Mouse (Mus musculus): ENCODE data around the gene Trappc12. TPM values are rescaled to one million over a fixed set of nuclear protein-coding genes. Genes with fewer than 3 reads are reported as not detected.

The Trappc12 gene
- polyA plus RNA-seq, 1 experiment = 22.0 TPM

DNA sequence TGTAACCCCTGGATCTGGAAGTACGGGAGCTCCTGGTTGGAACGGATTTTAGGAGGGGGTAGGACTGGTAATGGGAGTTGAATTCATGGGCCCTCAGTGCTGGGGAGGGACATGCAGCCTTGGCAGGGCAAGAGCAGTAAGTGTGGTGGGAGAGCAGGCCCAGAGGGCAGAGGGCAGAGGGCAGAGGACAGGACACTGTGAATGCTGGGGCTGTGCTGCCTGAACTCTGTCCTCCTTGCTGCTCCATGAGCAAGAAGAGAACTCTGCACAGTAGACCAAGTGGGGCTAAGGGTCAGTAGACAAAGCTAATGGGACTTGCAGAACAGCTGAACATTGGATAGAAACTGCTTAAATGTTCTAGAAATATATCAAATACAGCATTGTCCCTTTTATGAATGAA, 32.2 kb downstream of the Trappc12 start:
- no peaks in the 10 kb centered on the region for H3K4me1 ChIP-seq (ENCODE audit: control insufficient read depth, insufficient read depth, insufficient read length)
- WGBS = 93% methylated on average over 2 of the region's 2 CpGs
- DNase-seq (ENCODE audit: low read depth in 1 of 2, low spot score in 2 of 2) = no peak

DNA sequence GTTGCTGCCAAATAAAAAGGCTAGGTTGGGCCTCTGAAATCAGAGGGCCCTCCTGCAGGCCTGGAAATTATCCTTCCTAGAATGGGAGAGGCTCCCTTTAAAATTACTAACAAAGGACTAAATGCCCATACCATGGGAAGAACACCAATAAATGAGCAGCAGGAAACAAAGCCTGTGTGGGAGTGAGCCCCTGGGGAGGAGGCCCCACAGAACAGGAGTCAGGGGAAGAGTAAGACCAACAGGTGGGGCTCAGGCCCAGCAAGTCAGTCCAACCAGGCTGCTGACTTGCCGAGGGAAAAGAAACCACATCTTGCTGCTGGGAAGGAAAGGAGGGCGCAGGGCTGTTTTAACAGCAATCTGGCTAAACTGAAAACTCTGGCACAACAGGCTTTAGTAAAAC, 33.2 kb downstream of the Trappc12 start:
- Histone ChIP-seq H3K27me3 (ENCODE audit: control insufficient read depth, insufficient read depth, low read length) (no peaks in the 10 kb centered on the region), H3K4me3 (ENCODE audit: extremely low read depth, insufficient read depth, insufficient read length) (no peak overlapping the region), H3K27ac (ENCODE audit: insufficient read depth, low read length) (no peak overlapping the region), H3K36me3 (ENCODE audit: control insufficient read depth, insufficient read depth, low read length) (peaks cover 35% of the 10 kb centered on the region), H3K4me1 (ENCODE audit: control insufficient read depth, insufficient read depth, insufficient read length) (no peaks in the 10 kb centered on the region)
- WGBS = 85% methylated on average over 2 of the region's 2 CpGs
- TF ChIP-seq CTCF (IDR thresholded peaks at IDR 0.05; ENCODE audit: extremely low read depth, insufficient read depth, insufficient read length, insufficient replicate concordance) (no peak), POLR2A (IDR thresholded peaks at IDR 0.05; ENCODE audit: low read depth, low read length) (no peak)
- DNase-seq (ENCODE audit: low read depth in 1 of 2, low spot score in 2 of 2) = no peak

More for the DNA sequence above, 32.2 kb downstream of the Trappc12 start:
- H3K4me3 ChIP-seq (ENCODE audit: extremely low read depth, insufficient read depth, insufficient read length) = no peak overlapping the region
- TF ChIP-seq CTCF (IDR thresholded peaks at IDR 0.05; ENCODE audit: extremely low read depth, insufficient read depth, insufficient read length, insufficient replicate concordance) (no peak), POLR2A (IDR thresholded peaks at IDR 0.05; ENCODE audit: low read depth, low read length) (no peak)
- no peak overlapping the region for H3K27ac ChIP-seq (ENCODE audit: insufficient read depth, low read length)
- H3K27me3 ChIP-seq (ENCODE audit: control insufficient read depth, insufficient read depth, low read length) = no peaks in the 10 kb centered on the region
- peaks cover 31% of the 10 kb centered on the region for H3K36me3 ChIP-seq (ENCODE audit: control insufficient read depth, insufficient read depth, low read length)

DNA sequence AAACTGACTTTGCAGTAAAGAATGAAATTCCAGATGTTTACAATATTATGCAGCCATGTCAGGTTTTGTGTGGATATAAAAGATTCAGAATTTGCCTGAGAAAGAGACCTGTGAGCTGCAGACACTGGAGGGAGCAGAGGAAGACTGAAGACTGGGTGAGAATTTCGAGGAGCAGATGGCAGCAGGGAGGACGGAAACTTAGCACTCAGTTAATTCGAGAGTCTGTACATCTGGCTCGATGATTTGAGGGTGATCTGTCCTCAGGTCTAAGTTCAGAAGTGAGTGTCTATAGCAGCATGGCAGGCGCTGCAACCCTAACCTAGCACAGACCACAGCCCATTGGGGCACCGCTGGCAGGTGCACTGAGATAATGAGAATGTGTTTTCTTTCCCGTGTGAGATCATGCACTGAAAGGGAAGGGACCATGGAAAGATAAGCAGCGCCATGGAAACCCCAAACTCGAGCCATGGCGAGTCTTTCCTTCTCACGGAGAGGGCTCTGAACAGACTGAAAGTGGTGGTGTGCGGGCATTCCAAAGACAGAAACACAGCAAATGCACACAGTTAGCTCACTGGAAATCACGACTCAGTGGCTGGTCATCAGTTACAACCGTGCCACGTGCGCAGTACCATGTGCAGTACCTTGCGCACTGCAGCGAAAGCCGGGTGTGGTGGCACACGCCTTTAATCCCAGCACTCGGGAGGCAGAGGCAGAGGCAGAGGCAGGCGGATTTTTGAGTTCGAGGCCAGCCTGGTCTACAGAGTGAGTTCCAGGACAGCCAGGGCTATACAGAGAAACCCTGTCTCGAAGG, 35.2 kb downstream of the Trappc12 start:
- no peak overlapping the region for H3K27ac ChIP-seq (ENCODE audit: insufficient read depth, low read length)
- TF ChIP-seq POLR2A (IDR thresholded peaks at IDR 0.05; ENCODE audit: low read depth, low read length) = no peak
- 87% methylated on average over 24 of the region's 24 CpGs for WGBS
- no peak for DNase-seq (ENCODE audit: low read depth in 1 of 2, low spot score in 2 of 2)
- H3K27me3 ChIP-seq (ENCODE audit: control insufficient read depth, insufficient read depth, low read length) = no peaks in the 10 kb centered on the region
- peaks cover 31% of the 10 kb centered on the region for H3K36me3 ChIP-seq (ENCODE audit: control insufficient read depth, insufficient read depth, low read length)
- no peaks in the 10 kb centered on the region for H3K4me1 ChIP-seq (ENCODE audit: control insufficient read depth, insufficient read depth, insufficient read length)
- H3K4me3 ChIP-seq (ENCODE audit: extremely low read depth, insufficient read depth, insufficient read length) = no peak overlapping the region

DNA sequence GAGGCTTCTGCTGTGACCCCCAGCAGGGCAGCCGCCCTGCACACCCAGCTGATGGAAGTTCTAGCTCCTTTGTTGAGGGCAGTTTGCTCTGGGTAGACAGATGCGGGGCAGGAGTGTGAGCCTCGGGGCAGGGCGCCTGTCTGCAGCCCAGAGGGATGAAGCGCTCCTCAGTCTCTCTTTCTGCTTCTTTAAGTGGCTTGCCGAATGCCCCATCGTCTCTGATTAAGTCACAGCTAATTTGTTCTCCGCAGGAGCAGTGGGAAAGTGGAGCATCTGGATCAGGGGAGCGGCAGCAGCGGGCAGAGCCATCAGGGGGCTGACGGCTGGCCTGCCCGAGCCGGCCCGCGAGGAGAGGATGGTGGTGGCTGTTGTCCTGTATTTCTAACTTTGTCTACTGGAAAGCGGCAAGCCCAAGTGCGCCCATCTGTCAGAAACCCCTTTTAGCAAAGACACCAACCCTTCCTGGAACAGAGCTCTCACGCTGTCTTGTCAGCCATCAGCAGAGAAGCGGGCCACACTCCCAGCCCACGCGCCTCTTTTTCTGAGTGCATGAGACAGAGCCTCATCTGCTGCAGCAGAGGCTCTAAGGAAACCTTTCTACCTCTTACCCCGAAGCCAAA, 39.6 kb downstream of the Trappc12 start:
- peaks cover 31% of the 10 kb centered on the region for H3K36me3 ChIP-seq (ENCODE audit: control insufficient read depth, insufficient read depth, low read length)
- no peak for DNase-seq (ENCODE audit: low read depth in 1 of 2, low spot score in 2 of 2)
- no peaks in the 10 kb centered on the region for H3K4me1 ChIP-seq (ENCODE audit: control insufficient read depth, insufficient read depth, insufficient read length)
- TF ChIP-seq CTCF (IDR thresholded peaks at IDR 0.05; ENCODE audit: extremely low read depth, insufficient read depth, insufficient read length, insufficient replicate concordance) = no peak
- no peak for TF ChIP-seq POLR2A (IDR thresholded peaks at IDR 0.05; ENCODE audit: low read depth, low read length)
- no peak overlapping the region for H3K27ac ChIP-seq (ENCODE audit: insufficient read depth, low read length)
- no peak overlapping the region for H3K4me3 ChIP-seq (ENCODE audit: extremely low read depth, insufficient read depth, insufficient read length)
- 93% methylated on average over 22 of the region's 22 CpGs for WGBS
- H3K27me3 ChIP-seq (ENCODE audit: control insufficient read depth, insufficient read depth, low read length) = no peaks in the 10 kb centered on the region

DNA sequence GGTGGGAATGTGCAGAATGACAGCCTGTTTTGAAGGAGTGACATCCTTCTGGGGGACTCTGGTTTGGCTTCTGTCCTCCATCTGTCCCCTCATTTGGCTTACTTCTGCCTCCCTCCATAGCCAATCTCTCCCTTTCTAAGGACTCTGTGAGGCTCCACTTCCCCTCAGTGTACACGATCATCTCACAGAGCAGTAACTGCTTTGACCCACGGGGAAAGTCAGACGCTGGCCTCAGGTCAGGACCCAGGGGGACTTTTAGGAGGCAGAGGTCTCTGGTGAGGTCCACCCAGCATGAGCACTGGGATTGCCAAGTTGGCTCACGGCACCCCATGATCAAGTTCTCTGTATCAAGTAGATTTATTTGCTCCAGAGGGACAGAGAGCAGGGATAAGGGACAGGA, 42.1 kb downstream of the Trappc12 start:
- TF ChIP-seq POLR2A (IDR thresholded peaks at IDR 0.05; ENCODE audit: low read depth, low read length) (no peak), CTCF (IDR thresholded peaks at IDR 0.05; ENCODE audit: extremely low read depth, insufficient read depth, insufficient read length, insufficient replicate concordance) (no peak)
- peaks cover 25% of the 10 kb centered on the region for H3K36me3 ChIP-seq (ENCODE audit: control insufficient read depth, insufficient read depth, low read length)

DNA sequence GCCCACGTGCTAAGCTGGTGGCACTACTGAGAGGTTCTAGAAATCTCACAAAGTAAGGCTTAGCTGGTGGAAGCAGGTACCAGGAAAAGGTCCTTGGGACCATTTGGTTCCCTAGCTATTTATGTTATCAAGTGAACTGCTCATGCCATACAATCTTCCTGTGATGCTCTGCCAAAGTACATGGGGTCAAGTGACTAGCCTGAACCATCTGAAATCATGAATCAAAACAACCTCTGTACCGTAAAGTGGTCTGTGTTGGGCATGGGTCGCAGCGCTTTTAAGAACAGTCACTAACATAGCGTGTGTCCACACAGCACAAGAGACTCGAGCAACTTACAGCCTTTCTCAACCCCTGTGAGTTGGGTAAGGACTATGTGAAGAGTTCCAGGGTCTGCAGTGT, 45.1 kb downstream of the Trappc12 start:
- Histone ChIP-seq H3K4me1 (ENCODE audit: control insufficient read depth, insufficient read depth, insufficient read length) (no peaks in the 10 kb centered on the region), H3K27ac (ENCODE audit: insufficient read depth, low read length) (no peak overlapping the region), H3K36me3 (ENCODE audit: control insufficient read depth, insufficient read depth, low read length) (peaks cover 8% of the 10 kb centered on the region), H3K4me3 (ENCODE audit: extremely low read depth, insufficient read depth, insufficient read length) (no peak overlapping the region), H3K27me3 (ENCODE audit: control insufficient read depth, insufficient read depth, low read length) (no peaks in the 10 kb centered on the region)
- 90% methylated on average over 6 of the region's 6 CpGs for WGBS
- DNase-seq (ENCODE audit: low read depth in 1 of 2, low spot score in 2 of 2) = no peak
- TF ChIP-seq CTCF (IDR thresholded peaks at IDR 0.05; ENCODE audit: extremely low read depth, insufficient read depth, insufficient read length, insufficient replicate concordance) (no peak), POLR2A (IDR thresholded peaks at IDR 0.05; ENCODE audit: low read depth, low read length) (no peak)

More for the DNA sequence above, 42.1 kb downstream of the Trappc12 start:
- Histone ChIP-seq H3K4me3 (ENCODE audit: extremely low read depth, insufficient read depth, insufficient read length) (no peak overlapping the region), H3K4me1 (ENCODE audit: control insufficient read depth, insufficient read depth, insufficient read length) (no peaks in the 10 kb centered on the region), H3K27me3 (ENCODE audit: control insufficient read depth, insufficient read depth, low read length) (no peaks in the 10 kb centered on the region), H3K27ac (ENCODE audit: insufficient read depth, low read length) (no peak overlapping the region)
- DNase-seq (ENCODE audit: low read depth in 1 of 2, low spot score in 2 of 2) = no peak
- 94% methylated on average over 4 of the region's 4 CpGs for WGBS

DNA sequence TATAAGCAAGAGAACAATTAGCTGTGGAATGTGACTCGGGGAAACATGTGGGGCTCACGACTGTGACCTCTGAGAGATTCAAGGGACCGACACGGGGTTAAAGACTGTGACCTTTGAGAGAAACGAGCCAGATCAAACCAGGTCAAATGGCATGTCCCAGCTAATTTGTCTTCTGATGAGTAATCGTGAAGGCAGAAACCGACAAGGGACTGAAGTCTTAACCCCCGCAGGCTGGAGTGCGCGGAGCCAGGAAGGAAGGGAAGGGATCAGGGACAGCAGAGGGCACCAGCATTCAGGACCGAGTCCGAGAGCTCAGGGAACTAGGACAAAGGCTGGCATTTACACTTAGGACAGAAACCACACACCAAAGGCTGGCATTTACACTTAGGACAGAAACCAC, 45.9 kb downstream of the Trappc12 start:
- WGBS = 80% methylated on average over 12 of the region's 12 CpGs
- peaks cover 3% of the 10 kb centered on the region; the same call in 1 of the 2 replicates for H3K36me3 ChIP-seq (ENCODE audit: control insufficient read depth, insufficient read depth, low read length)
- H3K27ac ChIP-seq (ENCODE audit: insufficient read depth, low read length) = no peak overlapping the region
- no peak for TF ChIP-seq CTCF (IDR thresholded peaks at IDR 0.05; ENCODE audit: extremely low read depth, insufficient read depth, insufficient read length, insufficient replicate concordance)
- no peak for TF ChIP-seq POLR2A (IDR thresholded peaks at IDR 0.05; ENCODE audit: low read depth, low read length)
- no peaks in the 10 kb centered on the region for H3K4me1 ChIP-seq (ENCODE audit: control insufficient read depth, insufficient read depth, insufficient read length)
- no peak overlapping the region for H3K4me3 ChIP-seq (ENCODE audit: extremely low read depth, insufficient read depth, insufficient read length)
- no peaks in the 10 kb centered on the region for H3K27me3 ChIP-seq (ENCODE audit: control insufficient read depth, insufficient read depth, low read length)
- no peak for DNase-seq (ENCODE audit: low read depth in 1 of 2, low spot score in 2 of 2)
